Mouse (Mus musculus) neutrophil, adult 5-6 weeks (primary cell): ENCODE results near the gene Epha4. TPM values are rescaled to one million over a fixed set of nuclear protein-coding genes. Genes with fewer than 3 reads are reported as not detected.

Experiments used
- ATAC-seq: fragments of 151-379, 151-347 bp; 2 replicates; pipeline ENCODE4 v1.8.0; 2017; ENCODE audit warnings: mild to moderate bottlenecking, moderate TSS enrichment; ENCODE audit not compliant: insufficient number of reproducible peaks, poor library complexity, low FRiP score, severe bottlenecking; ENCODE audit errors: extremely low read depth
- total RNA-seq: library from RNA; stranded (forward); fragments of 200-1000 nt; gene quantifications from 2 replicates; pipeline ENCODE4 v1.2.3, GENCODE M21; 2017

Gene Epha4
- total RNA-seq, 1 experiment from 2014 or later = 0.81 TPM

DNA sequence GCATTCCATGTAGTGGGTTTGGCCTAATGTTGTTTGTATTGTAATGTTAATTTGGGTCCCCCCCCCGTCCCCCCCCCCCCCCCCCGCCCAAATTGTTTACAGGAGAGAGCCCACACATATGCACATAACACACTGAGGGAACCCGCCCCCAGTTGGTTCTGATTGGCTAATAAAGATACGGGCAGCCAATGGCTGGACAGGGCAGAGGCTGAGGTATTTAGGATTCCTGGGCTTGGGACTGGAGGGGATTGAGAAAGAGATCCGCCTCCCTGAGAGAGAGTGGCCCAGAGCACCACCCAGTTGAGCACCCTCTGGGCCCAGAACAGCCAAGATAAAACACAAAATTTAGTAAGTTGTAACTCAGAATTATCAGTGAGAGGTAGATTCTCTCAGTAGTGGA is 140.8 kb downstream of the Epha4 start:
- ATAC-seq = no peak

DNA sequence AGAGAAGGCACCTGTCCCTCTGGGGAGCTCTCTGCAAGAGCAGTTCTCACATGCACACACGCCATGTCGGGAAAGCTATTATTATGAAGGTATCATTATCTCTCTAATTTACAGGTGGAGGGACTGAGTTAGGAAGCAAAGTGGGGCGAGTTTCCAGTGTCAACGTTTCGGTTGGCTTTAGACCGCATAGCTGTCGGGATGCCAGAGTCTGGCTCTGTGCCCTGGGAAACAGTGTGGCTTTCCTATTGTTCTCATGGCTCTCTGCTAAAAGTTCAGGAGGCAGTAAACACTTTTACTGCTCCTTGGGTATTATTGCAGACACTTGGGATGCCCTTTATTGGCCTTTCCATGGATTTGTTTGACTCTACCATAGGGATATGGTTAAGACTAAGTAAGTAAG is 144.0 kb downstream of the Epha4 start:
- no peak for ATAC-seq

DNA sequence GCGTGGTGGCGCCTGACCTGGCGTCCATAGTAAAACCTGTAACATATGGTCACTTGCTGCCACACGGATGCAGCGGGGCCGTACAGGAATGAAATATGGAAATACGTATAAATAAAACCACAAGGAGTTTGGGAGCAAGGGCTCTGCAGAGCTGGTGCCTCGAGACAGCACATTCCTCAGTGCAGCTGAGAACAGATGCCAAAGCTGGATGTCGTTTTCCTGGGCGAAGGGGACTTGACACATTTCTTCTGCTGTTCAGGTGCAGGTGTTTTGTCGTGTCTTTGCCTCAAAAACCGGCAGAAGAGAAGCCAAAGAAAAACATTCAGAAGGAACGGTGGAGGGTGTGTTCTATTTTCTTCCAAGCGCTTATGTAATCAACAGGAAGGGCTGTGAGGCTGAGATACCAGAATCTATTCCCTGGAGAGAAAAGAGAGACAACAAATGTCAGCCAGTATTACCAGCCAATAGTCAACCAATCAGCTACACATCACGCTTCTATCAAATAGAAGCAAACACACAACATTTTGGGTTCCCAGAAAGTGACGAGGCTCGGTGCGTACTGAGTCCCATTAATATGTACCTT is 145.5 kb downstream of the Epha4 start:
- no peak for ATAC-seq

DNA sequence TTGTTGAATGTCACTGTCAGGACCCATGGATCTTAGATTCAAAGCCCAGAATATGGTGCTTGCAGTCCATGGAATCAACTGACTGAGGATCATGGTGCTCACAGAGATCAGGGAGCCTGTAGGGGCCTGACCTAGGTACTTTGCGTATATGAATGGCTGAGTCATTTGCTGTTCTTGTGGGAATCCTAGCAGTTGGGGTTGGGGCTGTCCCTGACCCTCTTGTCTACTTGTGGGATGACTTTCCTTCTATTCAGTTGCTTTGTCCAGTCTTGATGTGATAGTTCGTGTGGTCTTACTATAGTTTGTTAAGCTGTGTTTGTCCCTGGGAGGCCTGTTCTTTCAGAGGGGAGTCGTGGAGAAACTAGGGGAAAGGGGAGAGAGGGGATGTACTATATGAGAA is 149.0 kb downstream of the Epha4 start:
- no peak for ATAC-seq

DNA sequence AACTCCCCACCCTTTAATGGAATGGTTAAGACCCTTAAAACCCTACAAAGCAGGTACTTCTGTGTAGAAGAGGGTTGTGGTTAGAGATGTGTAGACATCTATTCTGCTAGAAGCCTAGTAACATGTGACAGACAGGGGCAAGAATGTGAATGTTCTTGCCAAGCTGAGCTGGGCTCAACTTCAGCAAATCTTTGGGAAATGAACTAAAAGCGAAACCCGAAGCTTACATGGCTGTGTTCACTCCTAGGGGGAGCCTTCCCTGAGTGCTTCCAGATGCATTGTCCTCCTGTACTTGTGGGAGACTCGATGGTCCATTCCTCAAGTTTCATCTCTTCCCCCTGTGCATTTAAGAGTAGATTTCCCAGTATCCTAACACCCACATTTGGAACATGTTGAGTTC is 150.3 kb downstream of the Epha4 start:
- ATAC-seq = no peak

DNA sequence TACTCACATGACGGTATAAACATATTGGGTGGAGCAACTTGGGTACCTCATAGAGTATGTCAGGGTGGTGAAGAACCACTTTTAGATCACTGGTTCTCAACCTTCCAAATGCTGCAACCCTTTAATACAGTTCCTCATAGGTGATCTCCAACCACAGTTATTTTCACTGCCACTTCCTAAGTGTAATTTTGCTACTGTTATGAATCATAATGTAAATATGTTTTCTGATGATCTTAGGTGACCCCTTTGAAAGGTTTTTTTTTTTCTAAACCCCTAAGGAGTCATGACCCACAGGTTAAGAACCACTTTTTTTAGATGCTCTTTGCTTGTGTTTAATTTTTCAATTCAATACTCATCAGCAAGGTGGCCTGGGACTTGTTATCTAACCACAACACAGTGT is 151.0 kb downstream of the Epha4 start:
- no peak for ATAC-seq

DNA sequence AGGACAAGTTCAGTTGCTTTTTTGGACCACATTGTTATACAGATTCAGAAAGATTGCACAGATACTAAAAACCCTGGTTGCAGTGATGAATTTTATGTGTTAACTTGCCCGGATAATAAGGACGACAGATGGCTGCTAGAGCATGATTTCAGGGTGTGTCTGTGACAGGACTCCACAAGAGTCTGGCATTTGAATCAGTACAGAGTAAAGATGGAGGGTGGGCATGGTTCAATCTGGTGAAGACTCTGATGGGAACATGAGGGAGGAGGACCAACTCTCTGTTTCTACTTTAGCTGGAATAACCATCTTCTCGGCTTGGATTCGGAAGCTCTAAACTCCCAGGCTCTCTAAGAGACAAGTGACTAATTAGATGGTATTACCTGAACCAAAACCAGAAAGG is 168.4 kb downstream of the Epha4 start:
- ATAC-seq = no peak

DNA sequence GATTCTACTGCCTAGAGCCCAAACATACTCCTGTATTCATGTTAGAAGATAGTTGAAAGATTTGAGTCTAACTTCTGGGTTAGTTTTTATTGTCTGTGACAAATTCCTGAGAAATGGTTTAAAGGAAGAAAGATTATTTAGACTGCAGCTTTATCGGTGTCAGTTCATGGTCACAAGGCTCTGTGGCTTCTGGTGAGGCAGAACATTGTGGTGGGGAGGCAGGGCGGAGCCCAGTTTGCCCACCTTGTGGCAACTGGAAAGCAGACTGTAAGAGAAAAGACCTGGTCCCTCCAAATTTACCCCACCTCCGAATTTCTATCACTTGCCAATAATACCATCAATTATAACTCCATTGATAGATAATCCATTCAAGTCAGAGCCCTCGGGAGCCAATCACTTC is 171.1 kb downstream of the Epha4 start:
- ATAC-seq = no peak

DNA sequence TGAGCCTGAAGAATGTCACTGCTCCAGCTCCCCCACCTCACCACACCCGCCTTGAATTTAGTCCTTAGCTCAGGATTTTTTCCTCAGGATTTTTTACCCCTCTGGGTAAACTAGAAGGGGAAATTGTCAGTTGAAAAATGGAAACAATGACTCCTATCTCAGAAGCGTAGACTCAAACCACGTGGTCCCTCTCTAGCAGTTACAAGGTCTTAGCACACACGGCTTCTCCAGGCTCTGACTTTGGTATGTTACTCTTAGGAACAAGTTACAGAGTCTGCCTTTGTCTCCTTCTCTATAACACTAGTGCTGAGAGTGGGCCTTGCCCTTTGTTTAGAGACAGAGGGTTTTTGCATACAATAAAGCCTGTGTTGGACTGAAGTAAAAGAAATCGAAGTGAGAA is 175.2 kb downstream of the Epha4 start:
- no peak for ATAC-seq

DNA sequence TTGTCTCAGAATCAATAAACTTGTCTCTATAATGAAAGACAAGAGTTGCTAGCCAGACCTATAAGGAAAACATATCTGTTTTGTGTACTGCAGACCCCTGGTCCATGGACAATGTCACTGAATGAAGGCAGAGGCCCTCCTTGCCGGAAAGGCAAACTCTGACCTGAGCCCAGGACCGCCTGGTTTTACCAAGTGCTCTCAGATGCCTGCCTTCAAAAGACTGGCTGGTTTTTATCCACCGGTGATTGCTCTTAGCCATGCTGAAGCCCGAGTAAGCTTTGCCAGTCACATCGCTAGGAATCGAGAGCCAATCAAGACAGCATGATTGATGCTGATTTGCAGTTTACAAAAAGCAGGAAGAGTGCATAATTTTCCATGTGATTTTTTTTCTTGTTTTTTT is 176.5 kb downstream of the Epha4 start:
- no peak for ATAC-seq

DNA sequence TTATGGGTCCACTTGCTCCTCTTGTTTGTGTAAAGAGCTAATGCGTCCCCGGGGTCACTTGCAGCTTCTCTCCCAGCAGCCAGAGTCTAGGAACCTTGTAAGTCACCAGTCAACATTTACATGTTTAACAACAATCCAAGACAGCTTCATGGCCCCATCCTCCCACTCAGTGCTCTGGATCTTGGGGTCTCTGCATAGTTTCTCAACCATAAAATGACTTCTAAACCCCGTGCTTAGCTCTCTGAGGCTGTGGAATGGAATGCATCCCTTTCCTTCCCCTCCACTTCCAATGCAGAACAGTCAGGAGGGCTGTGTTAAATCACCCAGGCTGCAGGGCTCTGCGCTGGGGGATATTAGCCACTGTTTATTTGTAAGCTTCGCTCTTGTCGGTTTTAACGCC is 178.0 kb downstream of the Epha4 start:
- ATAC-seq = no peak

DNA sequence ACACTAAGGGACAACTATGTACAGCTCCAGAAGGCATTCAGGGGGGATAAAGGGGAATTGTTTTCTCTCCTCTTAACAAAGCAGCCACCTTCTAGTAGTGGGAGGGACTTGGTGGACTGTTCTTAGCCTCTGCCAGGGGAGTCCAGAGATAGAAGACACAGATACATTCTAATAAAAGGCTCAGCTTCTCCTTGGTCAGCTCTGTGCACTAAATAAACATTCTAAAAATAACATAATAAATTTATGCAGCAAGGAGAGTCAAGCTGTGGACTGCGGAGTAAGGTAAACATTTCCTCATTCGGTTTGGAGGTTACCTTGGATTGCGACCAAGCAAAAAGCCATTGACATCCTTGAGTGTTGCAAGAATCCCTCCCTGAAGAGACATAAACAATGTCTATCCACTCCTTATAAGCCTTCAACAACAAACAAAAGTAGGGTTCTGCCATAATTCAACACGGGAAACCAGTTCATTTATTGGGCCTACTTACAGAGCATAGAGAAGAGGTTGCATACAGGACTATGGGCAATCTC is 196.2 kb downstream of the Epha4 start:
- ATAC-seq = no peak
